Mouse (Mus musculus): ENCODE data around the gene Zc3h12a.

The Zc3h12a gene

DNA sequence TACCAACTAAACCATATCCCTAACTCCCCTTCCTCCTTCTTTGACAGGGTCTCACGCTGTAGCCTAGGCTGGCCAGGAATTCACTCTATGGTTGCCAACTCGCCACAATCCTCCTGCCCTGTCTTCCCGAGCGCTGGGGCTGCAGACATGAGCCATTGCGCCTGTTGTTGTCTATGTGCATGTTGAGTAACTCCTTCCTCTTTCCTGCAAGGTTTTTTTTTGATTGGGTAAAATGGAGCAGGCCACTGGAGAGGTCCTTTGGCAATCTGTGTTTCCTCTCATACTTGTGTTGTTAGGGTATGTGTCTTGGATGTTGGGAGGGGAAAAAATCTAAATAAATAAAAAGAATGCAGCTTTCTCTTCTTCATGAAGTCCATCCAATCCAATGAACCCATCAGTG, 16.6 kb upstream of the Zc3h12a start:
- no peak for DNase-seq

DNA sequence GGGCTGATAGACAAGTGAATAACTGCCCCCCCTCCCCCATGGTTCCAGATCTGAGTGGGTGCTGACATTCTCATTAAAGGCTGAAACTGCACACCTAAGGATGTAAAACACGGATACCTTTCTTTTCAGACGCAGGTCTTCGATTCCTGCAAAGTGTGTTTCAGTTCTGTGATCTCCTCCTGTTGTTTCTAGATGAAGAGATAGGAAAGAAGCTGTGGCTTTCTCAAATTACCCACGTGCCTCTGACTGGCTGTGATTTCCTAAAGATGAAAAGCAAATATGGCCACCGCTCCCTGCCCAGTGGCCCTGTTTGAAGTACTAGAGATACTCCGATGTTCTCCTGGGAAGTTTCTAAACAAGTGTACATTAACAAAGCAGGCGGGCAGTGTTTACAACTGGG, 10.7 kb upstream of the Zc3h12a start:
- DNase-seq, result no peak

DNA sequence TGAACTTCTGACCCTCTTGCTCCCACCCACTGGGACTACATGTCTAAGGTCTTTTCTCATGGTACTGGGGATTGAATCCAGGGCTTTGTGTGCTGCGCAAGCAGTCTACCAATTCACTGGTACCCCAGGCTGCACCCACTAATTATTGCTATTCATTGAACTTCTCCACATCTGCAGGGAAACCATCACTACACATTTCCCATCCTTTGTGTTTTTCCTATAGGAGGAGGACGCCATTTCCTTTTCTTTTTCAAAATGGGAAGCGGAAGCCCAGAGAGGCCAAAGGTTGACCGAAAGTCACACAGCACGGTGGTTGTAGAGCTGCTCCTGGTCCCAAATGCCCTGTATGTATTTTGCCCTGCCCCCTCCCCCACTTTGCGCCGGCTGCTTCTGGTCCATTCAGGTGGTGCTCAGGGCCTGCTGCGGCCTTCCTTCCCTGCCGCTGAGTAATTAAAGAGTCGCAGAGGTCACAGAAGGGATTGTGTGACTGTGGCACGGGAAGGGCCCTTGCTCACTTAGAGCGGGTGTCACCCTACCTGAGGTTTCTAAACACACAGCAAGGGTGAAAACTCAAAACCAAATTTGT, 8.8 kb upstream of the Zc3h12a start:
- no peak for DNase-seq

DNA sequence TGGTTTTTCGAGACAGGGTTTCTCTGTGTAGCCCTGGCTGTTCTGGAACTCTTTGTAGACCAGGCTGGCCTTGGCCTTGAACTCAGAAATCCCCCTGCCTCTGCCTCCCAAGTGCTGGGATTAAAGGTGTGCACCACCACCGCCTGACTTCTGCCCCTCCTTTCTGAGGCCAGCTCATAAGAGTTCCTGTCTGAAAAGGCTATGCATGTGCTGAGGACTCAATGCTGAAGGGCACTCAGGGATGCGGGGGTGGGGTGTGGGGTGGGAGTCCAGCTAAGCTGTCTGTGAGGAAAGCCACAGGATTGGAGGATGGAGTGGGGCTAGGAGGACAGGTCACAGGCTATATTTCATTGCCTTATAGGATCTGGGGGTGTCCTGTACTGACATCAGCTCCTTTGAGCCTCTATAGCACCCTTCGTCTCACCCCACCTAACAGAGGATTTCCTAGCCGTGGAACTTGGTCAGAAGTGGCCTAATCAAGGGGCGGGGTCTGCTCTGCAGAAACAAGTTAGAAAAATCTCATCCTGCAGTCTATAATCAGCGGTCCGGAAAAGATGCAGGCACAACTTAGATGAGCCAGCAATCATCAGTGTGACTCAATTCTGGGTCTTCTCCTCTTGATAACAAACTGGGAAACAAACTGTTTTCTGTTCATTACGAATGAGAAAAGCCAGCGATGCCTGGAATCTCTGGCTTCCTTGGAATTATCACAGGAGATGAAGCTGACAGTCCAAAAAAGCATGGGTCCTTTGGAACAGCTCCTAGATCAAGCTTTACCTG, 7.6 kb upstream of the Zc3h12a start:
- DNase-seq, result no peak

DNA sequence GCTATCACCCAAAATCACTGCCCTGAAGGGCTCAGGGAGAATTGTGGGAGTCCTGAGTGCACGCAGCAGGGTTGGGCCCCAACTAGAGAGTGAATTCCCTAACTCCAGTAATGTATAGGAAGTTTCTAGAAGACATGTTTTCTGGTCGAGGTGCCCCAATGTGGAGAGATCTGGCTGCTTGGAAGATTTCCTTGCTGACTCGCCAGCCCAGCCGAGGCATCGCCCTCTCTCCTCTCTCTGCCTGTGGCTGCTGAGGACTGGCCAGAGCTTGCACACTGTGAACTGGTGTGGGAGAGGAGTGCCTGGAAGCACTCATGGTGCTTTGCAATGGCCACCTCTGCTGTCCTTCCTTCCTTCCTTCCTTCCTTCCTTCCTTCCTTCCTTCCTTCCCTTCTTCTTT, 7.0 kb upstream of the Zc3h12a start:
- no peak for DNase-seq

DNA sequence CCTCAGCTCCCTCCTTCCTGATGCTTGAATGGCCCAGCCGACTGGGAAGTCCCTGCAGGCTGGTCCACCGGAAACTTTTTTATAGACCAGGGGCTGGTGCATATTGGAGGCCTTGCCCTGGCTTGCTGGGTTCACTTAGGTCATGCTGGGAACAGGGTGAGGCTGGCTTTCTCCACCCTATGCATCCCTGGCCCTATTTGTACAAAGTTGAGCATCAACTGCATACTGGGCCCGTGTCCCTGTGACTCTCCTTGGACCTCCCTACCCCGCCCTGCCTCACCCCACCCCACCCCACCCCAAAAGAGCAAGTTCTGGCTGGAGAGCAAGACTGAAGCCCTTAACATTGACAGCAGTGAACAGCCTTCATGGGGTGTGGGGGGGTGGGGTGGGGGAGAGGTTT, 6.6 kb upstream of the Zc3h12a start:
- no peak for DNase-seq

DNA sequence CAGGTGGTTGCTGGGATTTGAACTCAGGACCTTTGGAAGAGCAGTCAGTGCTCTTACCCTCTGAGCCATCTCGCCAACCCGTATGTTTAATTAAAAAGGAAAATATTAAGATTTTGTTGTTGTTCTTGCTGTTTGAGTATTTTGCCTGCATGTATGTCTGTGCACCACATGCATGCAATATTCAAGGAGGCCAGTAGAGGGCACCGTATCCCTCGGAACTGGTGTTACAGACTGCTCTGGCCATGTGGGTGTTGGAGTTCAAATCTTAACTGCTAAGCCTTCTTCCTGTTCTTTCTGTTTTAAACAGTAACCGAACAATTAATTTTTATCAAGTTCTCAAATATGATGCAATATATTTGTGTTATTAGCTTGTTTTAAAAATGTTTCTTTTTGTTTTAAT, 4.8 kb upstream of the Zc3h12a start:
- DNase-seq, result no peak

DNA sequence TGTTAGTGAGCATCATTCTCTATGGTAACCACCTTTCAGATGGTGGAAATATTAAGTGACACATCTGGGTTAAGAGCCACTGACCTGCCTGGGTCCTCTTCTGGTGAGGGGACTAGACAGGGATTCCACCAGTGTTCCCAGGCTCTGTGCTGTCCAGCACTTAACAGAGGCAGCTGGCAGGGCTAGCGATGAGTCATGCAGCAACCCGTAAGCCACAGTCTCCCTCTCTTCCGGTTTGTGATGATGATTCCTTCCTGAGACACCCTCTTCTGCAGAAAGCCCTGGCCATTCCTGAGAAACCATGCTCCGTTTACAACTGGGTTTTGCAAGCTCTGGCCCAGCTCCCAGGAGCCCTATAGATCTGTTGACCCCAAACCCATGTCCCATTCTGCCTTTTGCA, 3.9 kb upstream of the Zc3h12a start:
- no peak for DNase-seq

DNA sequence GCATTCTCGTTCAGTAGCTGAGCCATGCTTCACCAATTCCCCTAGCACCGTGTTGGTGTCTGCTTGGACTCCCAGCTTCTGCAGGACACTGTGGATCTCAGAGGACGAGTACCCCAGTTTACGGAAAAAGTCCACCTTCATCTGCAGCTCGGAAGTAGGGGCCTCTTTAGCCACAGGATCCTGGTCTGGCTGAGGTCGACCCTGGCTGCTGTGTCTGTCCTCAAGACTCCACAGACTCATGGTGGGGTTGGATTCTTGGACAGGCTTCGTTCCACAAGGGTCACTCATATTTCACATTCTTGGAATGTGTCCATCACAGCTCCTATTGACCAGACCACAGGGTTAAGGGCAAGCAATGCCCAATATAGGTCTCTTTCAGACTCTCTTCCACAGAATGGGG, 879 bp downstream of the Zc3h12a start:
- DNase-seq, result no peak

DNA sequence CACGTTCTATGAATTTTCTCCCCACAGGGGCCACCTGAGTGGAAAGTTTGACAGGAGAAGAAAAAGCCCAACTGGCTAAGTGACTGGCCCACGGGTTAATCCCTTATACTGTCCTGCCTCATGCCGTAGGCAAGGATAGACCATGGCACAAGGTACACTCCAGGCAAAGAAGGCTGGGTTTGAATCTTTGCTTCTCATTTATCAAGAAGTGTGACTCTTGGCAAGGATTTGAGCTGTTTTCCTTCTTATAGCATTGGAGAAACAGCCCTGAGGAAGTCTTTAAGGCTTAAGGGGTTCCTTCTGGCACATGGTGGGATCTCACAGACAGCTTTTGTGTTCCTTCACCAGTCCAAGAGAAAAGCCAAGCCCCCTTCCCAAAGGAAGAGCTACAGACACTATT, 1.5 kb downstream of the Zc3h12a start:
- no peak for DNase-seq

DNA sequence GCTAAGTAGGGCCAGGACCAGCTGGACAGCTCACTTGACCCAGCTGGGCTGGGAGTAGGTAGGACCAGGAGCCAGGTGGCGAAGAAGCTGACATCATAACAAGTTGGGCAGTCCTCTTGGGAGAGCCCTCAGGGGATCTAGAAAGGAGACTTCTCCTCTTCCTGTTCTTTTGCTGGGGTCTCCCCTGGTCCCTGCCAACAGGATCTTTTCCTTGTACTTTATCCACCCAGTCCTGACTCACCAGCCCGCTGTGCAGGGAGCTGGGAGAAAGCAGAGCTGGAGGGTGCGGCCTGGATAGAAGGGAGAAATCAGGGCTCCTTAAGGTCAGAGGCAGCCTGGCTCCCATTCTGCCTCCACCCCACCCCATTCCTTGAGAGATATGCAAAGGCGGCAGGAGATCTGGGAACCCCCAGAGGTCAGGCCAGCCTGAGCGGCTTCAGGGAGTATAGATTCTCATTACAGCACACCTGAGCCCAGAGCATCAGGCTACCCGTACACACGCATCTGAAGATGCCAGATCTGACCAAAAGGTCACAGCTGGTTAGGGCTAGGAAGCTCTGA, 2.2 kb downstream of the Zc3h12a start:
- no peak for DNase-seq

DNA sequence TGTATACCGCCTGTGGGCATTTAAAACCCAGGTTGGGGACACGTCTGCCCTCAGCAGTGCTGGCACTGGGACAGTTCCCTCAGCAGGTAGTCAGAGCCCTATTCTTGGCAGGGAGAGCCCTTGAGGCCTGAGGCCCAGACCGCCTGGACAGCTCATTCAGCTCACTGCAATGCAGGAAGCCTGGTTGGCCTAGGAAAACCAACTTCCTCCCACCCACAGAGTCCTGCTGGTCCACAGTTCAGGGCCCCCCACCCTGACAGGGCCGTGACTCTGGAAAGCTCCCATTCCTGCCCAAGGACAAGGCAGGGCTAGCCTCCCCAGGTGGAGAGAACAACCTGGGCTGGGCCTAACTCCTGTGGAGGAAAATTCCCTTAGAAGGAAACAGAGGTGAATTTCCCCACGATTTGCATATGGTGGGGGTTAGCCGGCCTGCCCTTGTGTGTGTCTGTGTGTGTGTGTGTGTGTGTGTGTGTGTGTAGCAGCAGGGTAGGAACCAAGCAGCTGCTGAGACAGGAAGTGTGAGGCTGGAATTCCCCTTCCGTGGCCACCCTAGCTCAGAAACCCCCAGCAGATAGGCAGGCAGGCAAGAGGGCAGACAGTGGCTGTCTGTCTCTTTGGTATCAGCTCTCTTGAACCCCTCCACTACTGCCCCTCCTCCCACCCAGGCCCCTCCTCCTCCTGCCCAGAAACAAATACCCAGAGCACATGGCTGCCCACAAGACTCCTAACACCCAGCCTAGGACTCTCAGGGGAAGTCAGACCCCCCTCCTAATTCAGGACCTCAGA, 3.0 kb downstream of the Zc3h12a start:
- no peak for DNase-seq

DNA sequence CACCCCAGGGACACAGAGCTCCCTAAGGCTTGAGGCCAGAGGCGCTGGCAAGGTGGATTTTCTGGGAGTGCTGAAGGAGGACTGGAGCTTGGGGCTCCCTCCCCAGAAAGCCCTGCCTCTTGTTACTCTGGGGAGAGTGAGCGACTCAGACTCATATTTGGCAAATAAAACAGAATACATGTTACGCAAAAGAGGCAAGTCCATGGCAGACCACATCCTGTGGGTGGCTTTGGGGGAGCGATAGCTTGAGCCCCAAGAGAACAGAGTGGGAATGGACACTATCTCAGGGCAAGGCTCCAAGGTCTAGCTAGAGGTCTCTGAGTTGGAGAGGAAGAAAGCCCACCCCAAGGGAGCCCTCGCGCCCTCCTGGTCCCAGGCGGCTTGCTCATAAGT, 4.4 kb downstream of the Zc3h12a start:
- no peak for DNase-seq

DNA sequence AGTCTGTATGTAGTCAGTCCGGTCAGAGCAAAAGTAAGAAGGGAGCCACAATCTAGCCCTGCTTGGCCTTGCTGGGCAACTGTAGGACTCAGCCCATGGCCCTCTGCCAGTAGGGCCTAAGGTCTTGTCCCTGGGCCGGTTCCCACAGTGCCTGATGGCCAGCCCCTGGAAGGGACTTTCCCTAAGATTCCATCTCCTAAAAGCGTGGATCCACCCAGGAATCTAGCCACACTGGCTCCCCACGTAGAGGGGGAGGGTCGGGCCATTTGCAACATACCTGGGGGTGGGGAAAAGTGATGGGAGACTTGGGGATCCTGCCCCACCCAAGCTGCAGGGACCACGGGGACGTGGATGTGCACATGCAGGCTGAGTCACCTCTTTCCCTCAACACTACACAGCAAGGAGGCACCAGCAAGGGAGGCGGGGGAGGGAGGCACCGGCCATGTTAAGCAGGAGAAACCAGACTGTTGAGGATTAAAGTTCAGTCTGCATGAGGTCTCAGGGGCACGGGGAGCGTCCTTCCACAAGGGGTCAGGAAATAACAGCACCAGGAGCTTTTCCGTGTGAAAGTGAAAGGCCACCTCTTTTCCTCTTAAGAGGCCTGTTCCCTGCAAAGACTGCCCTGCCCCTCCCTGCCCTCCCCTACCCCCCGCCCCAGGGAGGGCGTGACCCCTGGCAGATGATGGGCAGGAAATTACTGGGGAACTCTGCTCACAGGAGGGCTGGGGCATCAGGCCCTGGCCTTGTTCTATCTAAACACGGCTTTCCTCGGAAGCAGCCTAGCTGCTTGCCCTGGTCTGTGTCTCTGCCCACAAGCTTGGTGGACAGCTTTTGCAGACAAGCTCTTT, 5.0 kb downstream of the Zc3h12a start:
- DNase-seq, result no peak

DNA sequence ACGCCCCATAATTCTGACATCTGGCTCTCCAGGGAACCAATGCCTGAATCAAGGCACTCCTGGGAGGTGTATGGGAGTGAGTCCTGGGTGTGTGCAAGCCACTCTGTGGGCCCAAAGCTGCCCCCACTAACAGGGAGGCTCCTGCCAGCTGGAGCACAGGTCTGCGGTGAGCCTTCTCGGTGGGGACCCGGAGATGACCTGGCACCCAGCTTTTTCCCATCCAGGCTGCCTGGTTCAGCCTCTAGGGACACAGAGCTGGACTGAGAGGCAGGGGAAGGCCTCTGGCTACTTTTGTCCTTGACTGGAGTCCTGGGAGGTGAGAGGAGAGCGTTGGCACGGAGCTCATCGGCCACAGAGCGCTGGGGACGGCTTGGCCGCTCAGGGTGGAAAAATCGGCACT, 7.9 kb downstream of the Zc3h12a start:
- DNase-seq, result no peak

DNA sequence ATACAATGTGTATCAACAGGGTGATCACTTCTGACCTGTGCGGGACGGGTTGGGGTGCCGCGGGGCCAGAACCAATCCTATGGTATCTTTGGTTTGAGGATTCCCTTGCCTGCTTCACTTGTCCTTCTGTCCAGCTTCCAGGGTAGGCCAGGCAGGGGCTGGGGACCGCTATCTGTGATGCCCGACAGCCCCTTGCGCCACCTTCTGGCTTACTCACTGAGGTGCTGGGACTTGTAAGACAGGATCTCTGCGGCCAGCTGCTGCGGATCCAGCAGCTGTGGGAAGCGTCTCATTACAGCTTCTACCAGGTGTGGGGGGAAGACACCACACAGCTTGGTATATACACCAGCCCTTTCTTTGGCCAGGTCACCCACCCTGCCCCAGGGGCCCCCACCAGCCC, 8.6 kb downstream of the Zc3h12a start:
- DNase-seq, result no peak

DNA sequence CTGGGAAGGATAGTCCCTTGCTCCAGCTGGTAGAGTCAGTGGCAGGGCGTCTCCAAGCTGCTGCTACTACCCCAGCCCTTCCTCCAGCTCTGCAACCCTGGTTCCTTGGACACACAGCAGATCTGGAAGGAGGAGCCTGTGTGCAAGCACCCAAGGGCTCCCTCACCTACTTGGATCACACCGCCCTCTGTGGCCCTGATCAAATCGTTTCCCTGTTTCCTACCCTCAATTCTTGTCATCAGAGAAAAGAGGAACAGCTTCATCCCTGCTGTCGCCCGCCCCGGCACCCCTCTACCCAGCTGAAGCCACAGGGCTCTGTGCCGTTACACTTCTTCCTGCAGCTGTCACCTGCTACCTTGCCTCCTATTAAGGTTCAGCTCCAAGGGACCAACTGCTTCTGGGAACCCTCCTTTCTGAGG, 9.7 kb downstream of the Zc3h12a start:
- no peak for DNase-seq

DNA sequence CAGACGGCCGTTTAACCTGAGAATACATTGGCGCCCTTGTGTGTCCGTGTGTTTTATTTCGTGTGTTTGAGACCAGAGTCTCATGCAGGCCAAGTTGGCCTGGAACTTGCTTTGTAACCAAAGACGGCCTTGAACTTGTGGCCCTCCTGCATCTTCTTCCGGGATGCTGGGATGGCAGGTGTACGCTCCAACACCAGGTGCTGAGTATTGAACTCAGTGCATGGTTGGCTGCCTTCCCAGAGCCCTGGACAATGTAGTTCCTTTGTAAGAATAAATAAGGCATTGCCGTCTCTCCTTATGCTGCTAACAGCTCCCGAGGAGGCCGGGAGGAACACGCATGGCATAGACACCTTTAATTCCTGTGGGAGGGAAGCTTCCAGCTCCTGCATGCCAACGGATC, 10.7 kb downstream of the Zc3h12a start:
- no peak for DNase-seq

DNA sequence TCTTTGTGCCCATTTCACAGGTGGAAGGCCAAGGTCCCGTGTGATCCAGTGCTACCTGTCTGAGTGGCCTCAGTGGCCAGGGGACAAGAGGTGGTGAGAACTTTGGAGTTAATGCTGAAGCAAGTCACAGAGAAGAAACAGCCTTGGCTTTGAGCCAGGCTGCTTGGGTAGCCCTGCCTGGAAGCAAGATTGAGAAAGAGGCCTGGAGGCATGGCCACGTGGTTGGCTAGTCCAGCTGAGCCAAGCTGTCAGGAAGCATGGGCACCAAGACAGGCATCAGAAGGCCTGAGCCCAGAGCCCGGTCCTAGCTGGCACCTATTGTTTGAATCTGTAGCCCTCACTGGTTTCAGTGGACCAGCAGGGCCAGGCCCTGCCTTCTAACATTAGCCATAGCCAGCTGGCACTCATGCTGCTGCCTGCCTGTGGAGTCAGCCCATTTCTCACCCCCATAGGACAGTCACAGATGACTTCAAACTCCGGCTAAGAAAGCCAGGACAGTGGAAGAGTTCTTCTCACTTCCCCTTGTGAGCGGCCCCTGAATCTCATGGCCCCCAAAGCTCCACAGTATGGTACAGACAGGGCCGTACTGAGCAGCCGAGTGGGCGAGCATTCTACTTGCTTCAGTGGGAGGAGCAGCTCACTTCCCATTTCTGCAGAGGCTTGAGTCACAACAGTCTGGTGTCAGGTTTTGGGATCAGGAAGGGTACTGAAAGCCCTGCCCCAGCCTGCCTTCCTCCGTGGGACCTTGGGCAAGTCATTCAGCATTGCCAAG, 11.4 kb downstream of the Zc3h12a start:
- DNase-seq, result peak; percentile 78

DNA sequence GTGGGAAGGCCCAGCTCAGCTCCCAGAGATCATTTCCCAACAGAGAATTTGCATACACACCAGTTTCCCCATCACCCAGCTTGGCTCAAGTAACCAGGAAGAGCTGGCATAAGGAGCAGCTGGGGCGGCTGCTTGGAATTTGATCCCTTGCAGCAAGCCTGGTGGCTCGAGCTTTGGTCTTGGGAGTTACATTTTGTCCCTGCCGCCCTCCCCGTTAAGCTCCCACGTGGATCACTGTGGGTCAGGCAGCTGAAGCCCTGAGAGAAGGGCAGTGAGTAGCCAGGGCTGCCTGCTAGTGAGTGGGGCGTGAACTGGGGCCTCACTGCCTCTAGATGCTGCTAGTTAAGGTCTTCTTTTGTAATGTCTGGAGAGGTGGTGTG, 11.9 kb downstream of the Zc3h12a start:
- no peak for DNase-seq

DNA sequence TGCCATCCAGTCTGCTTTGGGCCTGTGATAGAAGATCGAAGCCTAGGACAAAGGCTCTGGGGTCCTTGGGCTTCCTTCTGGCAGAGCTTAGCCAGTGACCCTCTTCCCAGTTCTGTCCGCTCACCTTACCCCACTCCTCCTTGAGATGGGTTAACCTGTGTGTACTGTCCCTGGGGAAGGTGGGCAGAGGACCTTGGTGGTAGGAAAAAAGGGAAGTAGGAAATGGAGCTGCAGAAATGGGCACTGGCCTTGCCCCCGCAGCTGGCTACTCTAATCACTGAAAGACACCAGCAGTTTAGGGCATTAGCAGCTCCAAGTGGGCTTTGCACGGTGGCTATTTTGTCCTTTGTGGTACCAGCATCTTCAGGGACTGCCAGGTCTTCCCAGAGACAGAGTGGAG, 12.6 kb downstream of the Zc3h12a start:
- DNase-seq, result no peak

DNA sequence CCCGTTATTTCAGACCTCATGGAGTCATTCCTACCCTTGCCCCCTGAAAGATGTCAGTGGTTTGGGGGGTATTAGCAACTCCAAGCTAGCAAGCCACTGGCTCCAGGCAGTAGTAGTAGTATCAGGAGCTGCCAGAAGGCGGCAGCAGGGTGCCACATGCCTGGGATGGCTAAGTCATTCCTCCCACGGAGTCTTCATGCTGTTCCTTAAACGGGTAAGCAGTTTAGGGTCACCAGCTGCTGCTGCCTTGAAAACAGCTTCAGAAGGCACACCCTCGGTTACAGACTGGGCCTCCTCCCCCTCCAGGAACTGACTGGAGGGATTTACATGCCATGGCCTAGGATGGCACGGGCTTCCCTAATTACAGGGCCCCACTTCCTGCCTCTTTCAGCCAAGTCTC, 13.0 kb downstream of the Zc3h12a start:
- peak; percentile 63 for DNase-seq
